Mouse (Mus musculus) heart, adult 11 months (tissue): ENCODE measurements at regions not wholly inside any gene's neighbourhood (a gene's known extent, or its start where the extent isn't known, plus 50 kb on each side); places are given as distances from the start of the nearest gene placed in this dataset.
A peak's percentile ranks its signal among the peaks of the same experiment; 100 is the strongest.

Source experiments
- DNase-seq: peaks from one replicate; pipeline ENCODE4 v3.0.0; 2022

DNA sequence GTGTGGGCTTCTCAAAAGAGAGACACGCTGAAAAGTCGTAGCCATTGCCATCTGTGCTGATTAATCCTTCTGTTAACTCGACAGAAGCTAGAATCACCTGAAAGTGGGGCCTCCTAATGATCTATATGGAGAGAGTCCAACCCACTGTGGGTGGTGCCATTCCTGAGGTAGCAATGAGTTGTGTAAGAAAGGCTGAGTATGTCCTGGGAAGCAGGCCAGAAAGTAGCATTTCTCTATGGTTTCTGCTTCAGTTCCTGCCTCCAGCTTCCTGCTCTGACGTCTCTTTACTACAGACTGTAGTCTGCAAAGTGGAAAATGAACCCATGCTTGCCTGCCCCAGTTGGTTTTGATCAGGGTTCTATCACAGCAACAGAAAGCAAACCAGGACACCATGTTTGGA is 380.8 kb upstream of the Camk1g start:
- DNase-seq = no peak

DNA sequence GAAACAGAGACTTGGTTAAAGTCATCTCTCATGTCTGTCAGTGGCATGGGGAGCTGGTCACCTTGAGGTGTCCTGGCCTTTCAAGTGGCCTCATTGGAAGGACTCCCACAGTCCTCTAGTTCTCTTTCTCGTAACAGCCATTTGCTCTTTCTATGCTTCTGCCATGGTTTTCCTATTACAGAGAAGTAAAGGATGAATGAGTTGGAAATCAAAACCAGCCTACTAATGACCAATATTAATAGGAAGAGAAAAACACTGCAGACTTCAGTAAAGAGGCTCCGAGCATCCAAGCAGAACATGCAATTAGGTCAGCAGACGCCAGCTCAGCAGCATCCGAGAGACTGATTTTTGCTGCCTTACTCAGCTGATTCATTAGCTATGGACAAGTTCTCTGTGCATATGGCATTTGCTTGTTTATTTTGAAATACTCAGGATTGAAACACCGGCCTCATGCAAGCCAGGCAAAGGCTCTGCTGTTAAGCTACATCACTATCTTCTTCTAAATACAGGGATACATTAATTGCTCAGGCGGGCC is 377.4 kb upstream of the Camk1g start:
- no peak for DNase-seq

DNA sequence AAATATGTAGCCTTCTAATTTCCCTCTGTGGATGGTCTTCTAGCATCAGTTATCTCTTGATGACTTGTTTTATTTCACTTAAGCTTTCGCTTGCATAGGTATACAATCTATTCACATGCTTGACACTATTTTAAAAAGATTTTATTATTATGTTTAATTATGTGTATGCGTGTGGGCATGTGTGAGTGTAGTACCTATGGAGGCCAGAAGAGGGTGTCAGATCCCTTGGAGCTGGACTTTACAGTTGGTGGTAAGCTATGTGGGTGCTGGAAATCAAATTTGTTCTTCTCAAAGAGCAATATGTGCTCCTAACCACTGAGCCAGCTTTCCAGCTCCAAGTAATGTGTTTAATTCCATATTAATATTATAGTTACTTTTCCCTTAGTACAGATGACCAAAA is 372.6 kb upstream of the Camk1g start:
- DNase-seq = no peak

DNA sequence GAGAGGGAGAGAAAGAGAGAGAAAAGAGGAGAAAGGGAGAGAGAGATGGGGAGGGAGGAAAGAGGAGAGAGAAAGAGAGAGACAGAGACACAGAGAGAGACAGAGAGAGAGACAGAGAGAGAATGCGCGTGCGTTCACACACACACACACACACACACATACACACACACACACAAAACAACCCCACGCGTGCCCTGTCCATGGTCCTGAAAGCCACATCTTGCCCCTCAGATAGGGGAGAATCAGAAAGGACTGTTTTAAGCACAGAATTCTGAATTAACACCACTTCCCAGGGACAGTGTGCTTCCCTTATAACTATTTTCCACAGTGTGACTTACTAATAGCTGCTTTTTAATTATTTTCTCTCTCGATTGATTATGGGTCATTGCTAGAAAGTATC is 368.7 kb upstream of the Camk1g start:
- no peak for DNase-seq

DNA sequence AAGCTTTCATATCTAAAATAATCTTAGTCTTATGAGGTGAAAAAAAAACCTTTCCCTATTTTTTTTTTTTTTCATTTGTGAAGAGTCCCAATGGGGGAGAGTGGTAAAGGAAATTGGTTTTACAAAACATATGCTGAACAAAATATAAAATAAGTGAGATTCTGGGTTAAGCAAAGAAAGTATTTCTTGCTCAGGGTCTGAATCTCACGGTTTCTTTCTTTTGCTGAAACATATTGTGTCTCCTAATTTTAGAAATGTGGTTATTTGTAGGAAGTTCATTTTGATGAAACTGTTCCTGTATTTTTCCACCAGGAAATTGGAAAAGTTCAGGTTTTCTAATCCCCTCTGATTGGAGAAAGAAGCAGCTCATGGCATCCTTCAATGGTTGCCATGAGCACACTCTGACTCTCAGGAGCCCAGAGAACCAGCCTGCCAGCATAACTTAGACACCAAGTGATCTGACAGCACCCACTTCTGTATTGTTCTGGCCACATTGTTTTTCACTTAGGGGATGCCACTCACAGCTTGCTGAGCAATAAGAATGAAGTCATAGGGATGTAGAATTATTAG is 365.9 kb upstream of the Camk1g start:
- DNase-seq = no peak

DNA sequence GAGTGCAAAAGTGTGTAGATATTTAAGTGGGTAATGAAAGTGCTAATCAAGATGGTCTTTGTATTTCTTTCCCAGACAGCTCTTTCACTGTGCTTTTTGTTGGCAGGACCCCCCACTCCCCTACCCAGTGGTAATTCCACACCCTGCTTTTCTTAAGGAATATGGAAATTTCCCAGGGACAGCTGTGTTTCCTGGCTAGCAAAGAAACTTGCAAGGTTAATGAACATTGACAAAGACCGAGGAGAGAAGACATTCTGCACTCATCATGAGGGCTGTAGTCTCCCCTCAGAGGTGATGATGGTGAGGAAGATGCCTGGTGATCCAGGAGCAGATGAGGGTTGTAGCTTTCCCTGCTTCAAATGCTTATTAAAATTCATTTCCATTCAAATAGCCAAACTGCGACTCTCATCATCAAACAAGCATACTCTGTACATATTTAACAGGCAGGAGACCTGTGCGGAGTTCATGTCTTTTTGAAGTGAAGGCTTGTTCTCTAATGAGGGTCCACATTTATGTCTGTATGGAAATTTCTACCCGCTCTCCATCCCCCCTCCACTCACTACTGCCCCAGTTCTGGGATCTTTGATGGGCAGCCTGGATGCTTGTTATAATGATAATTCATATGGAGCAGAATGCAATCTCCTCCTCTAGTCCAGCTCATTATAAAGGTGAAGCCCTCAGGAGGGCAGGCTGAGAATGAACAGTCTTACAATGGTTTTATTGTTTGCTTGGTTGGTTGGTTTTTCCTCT is 364.1 kb upstream of the Camk1g start:
- DNase-seq = no peak

DNA sequence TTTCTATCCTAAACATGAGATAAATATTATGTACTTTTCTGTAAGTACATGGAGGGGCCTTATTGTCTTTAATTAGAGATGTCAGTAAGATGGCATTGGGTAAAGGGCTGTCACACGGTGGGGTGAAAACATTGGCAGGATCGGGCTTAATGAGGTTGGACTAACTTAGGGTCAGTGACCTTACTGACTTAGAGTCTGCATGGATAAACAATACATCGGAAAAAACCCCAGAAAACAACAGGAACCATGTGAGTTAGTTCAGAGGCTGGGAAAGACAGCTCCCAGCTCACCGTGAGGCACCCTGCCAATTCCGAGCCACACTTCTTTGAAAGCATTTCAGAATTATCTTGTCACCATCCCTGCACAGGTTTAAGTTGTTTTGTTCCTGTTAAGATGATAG is 363.3 kb upstream of the Camk1g start:
- DNase-seq = no peak

DNA sequence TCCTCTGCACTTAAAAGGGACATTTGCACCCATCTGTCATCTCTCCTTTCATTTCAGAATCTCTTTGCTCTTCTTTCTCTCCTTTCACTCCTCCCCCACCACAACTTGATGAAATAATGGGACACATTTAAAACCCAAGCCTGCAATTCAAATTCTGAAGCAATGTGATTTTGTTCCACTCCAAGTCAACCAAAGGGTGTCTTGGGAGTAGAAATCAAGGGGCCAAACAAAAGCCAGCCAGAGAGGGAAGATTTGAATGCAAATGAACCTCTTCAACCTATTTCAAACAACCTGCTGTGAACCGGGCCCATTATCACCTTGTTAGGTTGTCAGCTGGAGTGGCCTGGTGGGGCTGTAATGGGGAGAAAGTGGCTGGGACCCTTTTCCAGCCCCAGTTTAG is 362.0 kb upstream of the Camk1g start:
- no peak for DNase-seq

DNA sequence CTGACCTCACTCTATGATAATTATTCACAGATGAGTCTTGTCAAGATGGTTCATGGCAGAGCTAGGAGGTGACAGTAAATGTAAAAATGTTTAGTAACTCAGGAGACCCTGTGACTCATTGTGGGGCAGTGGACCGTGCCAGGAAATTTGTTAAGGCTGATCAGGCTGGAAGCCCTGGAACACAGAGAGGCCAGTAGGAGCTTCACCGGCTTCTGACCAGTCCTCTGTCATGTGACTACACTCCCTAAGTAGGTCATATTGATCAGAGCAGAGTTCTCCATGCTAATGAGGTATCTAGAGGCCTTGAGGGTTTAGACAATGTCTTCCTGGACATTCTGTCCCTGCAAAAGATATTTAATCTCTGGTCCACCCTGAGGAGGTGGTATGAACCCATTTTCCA is 351.8 kb upstream of the Camk1g start:
- DNase-seq = peak; percentile 56

DNA sequence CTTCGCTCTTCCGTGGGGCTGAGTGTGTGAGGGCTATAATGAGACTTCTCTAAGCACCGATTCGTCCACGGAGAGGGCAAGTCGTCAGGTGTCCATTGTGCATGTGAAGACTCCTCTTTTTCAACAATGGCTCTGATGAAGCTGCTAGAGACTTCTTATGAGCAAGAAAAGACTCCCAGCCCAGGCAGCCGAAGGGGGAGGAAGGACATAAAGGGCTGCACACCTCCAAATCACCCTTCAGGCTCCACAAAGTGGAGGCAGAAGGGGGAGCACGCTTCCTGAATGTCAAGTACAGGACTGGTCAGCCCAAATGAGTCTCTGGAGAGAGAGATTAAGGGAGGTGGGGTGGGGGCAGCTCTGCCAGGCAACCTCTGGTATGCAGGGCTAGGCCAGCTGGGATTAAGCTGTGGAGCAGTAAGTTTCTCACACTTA is 350.3 kb upstream of the Camk1g start:
- peak; percentile 81 for DNase-seq

DNA sequence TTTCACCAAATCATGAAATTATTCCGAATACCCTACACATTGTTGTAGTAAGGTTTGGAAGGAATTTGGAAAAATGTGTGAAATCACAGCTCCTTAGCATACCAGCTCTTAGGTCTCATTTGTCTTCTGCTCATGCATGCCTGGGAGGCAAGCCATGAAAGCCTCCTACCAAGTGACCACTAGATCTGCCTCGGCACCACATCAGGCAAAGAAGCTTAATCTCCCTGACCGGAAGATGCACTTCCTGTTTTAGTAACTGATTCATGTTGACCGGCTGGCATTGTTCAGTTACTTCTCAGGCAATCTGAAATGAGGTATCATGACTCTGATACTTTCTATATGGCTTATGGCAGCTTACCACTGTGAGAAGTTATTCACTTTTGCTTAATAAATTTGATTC is 345.2 kb upstream of the Camk1g start:
- DNase-seq = no peak

DNA sequence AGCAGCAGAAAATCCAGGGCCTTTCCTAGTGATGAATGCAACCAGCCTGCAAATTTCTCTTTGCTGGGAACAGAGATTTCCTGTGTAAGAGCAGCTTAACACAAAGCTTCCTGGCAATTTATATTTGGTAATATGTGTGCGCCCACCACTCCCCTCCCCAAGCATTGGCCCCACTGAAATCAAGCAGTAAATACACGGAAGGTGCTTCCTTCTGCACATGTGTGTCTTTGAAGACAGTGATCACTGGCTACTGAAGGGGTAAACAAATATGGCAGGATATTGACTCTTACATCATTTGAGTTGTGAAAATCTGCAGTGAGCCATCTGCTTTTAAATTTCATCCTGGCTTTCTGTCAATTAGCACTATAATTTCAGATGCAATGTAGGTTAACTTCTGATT is 344.5 kb upstream of the Camk1g start:
- DNase-seq = no peak

DNA sequence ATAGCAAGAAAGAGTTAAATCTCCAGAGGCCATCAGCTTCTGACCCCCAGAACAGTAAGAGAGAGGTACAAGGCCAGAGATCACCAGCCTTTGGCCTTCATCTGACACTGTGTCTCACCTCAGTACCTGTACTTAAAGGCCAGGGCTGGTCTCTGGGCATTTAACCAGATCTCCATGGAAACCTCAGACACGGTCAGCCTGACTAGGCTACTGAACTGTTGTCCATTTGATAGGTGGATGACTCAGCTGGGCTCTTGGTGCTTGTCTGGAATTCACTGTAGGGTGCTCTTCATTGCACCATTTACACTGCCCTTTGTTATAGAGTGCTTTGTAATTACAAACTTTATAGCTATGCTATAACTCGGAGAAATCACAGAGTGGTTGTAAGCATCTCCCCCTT is 335.1 kb upstream of the Camk1g start:
- DNase-seq = no peak

DNA sequence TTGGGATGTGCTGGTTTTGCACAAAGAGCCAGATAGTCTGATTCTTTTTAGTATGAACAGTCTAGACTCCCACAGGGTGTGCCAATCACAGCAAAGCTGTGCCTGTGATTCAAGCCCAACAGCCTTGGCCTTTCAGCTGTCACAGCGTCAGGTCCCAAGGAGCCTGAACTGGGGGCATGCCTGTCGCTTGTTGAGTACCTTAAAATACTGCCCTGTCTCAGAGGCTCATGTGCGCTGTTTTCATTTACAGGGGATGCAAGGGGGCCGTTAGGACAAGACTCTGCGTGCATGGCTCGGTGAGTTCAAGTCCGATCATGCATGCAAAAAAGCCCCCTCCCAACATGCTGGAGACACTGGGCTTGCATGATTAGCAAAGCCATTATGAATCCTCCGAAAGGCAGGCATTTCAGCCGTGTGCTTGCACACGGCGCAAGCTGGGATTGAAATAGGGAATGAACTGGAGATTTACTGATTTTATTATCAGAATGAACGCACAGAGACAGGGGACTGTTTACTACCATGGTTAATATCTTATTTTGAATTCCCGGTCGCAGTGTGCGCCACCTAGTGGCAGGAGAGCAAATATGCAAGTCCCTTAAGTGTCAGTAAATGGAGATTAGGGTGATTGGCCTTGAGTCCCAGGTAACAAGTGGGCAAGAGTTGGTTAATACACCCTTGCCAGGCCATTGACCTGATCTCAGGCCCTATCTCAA is 332.8 kb upstream of the Camk1g start:
- DNase-seq = peak; percentile 88

DNA sequence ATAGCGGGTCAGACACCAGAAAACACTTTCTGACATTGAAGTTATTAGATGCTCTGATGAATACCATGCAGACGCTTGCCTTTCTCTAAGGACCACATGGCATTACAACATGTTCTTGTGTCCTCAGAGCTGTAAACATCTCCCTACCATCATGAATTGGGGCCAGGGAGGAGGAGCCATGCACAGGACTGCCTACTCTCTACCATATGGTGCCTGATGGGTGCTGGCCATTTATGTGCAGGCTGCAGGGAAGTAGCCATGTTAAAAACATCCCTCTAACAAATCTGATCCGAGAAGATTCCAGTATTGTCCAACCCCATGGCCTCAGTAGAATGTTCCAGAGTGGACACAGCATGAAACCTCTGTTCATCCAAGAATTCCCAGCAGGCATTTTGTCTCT is 330.1 kb upstream of the Camk1g start:
- no peak for DNase-seq

DNA sequence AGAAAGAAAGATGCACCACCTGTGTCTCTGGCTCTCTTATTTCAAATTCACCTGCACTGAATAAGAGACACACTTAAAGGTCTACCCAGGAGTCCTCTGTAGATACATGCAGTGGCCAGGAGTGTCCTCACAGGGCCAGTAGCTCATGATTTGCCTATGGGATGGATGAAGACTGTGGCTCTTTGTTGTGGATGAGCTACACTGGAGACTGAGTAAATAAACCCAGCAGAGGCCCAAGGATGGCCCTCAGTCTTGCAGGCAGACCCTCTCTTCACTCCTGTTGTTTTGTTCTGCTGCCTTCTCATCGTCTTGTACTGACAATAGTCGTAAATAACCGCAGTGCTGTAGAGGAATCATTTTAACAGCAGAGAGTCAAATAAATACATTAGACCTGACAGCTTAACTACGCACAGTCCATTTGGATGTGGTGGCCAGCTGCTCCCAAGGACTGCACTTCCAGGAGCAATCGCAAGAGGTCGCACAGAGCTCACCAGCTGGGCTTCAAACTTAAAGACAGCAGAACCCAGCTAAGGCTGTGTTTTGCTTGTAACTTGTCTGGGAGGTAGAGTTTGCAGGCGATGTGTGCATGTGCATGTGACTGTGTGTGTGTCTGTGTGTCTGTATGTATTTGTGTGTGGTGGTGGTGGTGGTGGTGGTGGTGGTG is 328.6 kb upstream of the Camk1g start:
- DNase-seq = peak; percentile 92

DNA sequence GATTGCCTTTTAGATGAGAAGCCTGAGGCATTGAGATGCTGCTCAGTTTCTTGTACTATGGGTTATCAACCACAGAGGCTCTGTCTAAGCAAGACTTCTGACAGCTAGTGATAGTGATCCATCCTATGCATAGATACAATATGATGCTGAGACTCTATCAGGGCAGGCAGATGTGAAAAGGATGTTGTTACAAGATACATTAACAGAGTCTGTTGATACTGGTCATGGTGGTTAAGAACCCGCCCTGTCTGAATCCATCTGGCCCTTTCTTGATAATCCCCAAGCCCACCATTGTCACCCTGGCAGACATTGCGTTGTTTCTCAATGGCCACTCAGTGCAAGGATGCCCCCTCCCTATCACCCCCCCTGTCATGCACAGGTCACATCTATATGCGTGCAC is 327.8 kb upstream of the Camk1g start:
- no peak for DNase-seq

DNA sequence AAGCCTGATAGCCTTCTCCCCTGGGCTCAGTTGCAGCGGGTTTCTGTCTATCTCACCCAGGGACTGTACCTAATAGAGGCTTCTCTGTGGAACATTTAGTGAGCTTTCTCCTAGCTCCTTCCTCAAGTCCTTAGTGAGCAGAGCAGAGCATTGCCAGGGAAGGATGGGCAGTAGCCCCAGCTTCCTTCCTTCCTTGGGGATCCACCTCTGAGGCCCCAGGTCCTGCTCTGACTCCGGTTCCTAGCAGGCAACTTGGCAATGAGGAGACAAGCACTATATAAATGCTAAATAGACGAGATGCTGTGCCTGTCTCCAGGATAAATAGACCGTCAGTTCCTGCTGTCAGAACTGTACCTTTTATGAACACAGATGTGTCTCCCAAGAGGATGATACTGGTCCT is 326.9 kb upstream of the Camk1g start:
- peak; percentile 94 for DNase-seq

DNA sequence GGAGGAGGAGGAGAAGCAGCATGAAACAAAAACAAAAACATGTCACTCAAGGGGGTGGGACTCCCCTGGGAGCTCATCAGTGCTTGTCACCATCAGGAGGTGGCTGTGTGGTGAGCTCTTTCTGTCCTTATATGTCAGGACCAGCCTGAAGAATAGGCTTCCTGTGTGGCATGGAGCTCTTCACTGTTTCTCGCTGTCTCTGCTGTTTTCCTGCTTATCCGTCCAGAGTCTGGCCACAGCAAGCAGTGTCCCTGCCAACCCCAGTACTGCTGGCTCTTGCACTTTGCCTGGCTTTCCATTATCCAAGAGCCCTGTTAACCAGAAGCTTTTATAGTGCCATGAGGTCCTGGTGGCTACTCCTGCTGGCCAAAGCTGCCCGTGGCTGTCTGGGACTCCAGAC is 322.9 kb upstream of the Camk1g start:
- DNase-seq = no peak

DNA sequence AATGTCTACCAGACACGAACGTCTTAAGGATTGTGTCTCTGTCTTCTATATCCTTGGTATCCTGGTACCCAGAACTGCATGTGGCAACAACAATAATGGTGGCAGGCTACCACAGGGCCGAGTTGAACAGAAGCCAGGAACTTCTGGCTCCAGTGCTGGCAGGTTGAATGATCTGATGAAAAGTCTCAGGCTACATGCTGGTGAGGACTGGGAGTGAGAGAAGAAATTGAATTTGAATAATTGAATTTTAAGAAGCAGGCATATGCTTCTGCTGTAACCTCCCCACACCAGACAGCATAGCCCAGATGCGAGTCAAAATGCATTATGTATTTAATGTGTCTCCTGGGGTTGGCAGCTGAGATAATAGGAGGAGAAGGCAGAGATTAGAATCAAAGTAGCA is 319.5 kb upstream of the Camk1g start:
- no peak for DNase-seq

DNA sequence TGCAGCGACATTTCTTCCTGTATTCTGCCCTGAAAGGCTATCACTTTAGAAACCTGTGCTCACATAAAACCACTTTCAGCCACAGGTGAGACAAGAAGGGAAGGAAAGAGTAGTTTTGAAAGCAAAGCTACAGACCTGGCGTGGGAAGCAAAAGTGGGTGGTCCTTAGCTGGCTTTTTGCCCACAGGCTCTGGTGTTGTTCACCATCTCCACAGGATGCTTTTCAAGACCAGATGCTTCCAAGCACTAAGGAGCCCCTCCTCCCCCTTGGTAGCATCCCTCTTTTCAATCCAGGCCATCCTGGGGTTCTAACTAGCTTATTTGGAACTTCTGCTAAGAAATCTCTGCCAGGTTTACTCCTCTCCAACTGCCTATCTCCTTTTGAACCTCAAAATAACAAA is 312.8 kb upstream of the Camk1g start:
- no peak for DNase-seq

DNA sequence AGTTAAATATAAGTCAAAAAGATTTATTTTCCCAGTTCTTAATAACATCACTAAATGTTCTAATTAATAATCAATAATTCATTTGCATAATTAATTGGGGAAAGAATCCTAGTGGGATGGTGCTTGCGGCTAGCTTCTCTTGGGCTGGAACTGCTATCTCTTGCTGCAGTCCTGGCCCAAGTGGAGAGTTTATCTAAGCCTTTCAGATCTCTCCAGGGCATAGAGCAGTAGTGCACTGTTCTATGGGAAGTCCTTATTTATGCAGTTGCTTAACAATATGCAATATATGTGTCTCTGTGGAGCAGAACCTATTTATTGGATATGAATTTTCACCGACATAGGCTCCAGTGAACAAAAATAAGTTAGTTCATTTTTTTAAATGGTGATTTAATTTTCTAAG is 308.4 kb upstream of the Camk1g start:
- DNase-seq = no peak

DNA sequence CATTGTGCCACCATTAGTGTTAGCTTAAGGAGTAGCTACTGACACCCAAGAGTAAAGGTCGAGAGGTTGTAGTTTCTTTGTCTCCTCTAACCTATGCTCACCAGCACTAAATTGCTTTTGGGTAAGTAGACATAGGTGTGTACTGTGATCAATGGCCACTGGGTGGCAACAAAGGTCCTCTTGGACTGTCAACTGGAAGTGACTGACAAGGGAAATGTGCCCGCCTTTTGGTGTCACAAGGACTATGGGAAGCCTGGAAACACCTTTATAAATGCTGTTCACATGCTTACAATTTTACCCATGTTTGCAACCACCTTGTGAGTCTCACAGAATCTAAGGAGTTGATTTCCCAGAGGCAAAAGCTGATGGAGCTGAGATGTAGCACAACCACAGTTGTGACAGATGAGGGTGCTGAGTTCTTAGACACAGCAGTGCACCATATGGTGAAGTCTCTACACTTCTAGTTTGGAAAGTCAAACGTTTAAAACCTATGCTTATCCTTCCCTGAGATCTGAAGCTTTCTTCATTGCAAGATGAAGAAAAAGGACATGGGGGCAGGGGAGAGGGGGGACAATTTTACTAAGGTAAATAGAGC is 303.2 kb upstream of the Camk1g start:
- DNase-seq = peak; percentile 79
